ENCODE assay signal across 9 mouse cellular contexts in the genomic region with DNA sequence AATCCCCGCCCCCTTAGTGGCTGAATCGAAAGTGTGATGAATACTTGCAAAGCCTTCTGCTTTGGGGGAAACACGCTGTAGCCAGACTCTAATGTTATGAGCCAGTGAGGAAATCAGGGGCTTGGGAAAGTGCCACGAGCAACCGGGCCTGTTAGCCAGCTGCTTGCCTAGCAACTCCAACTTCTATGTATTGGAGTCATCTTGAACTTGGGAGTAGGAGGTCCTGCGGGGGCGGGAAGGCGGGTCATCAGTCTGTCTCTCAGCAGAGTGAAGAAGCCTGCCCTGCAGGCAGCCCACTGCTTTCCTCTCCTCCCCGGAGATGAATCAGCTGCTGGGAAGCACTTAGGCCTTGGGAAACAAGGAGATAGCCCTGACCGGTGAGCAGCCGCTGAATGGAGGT. TPM values are rescaled to one million over a fixed set of nuclear protein-coding genes. Genes with fewer than 3 reads are reported as not detected.
A peak's percentile ranks its signal among the peaks of the same experiment; 100 is the strongest.
DNase-seq lines count a peak whose midpoint lies in the region; ATAC-seq and TF ChIP-seq lines count a peak whose summit lies in the region.
"Had no signal": no experiment of that assay in that cellular context is flagged by ENCODE, and none has a peak within 500 bp of the region (broad histone marks: within the 10 kb centered on the region; RNA-seq: fewer than 3 reads in every experiment).

No protein-coding gene starts in this region.

- H3K27ac ChIP-seq in kidney, postnatal 0 days, result no peak overlapping the region
- no peak overlapping the region; the same call in 1 of the 2 replicates for H3K27ac ChIP-seq in layer of hippocampus, adult 2 months
- no peak overlapping the region for H3K27ac ChIP-seq in embryonic facial prominence, embryonic 10.5 days (replicated peaks)
- H3K27ac ChIP-seq: embryonic facial prominence, embryonic 15.5 days had no signal

- H3K9me3 ChIP-seq in kidney, postnatal 0 days (replicated peaks; ENCODE audit: low read length), result no peaks in the 10 kb centered on the region
- H3K9me3 ChIP-seq in embryonic facial prominence, embryonic 10.5 days, result no peaks in the 10 kb centered on the region
- H3K9me3 ChIP-seq: embryonic facial prominence, embryonic 15.5 days had no signal

- no peak overlapping the region for H3K4me2 ChIP-seq in kidney, postnatal 0 days (ENCODE audit: low read length)
- H3K4me2 ChIP-seq: embryonic facial prominence, embryonic 15.5 days had no signal

- H3K27me3 ChIP-seq in kidney, postnatal 0 days (ENCODE audit: insufficient read depth, low read length), result no peaks in the 10 kb centered on the region
- peaks cover 11% of the 10 kb centered on the region; the same call in 1 of the 2 replicates for H3K27me3 ChIP-seq in embryonic facial prominence, embryonic 10.5 days (replicated peaks; ENCODE audit: low read depth, poor library complexity, severe bottlenecking)
- H3K27me3 ChIP-seq: embryonic facial prominence, embryonic 15.5 days had no signal

- no peak; the same call in 1 of the 2 replicates for ATAC-seq in kidney, postnatal 0 days (replicated peaks; ENCODE audit: low FRiP score, low read depth)
- ATAC-seq in megakaryocyte, adult 5-6 weeks (ENCODE audit: poor library complexity, severe bottlenecking), result no peak

- H3K9ac ChIP-seq in kidney, postnatal 0 days (ENCODE audit: low read depth, low read length), result no peak overlapping the region
- H3K9ac ChIP-seq: embryonic facial prominence, embryonic 15.5 days had no signal

- H3K36me3 ChIP-seq in kidney, postnatal 0 days (ENCODE audit: insufficient read depth, low read length), result no peaks in the 10 kb centered on the region
- H3K36me3 ChIP-seq in embryonic facial prominence, embryonic 10.5 days (replicated peaks), result no peaks in the 10 kb centered on the region
- H3K36me3 ChIP-seq: embryonic facial prominence, embryonic 15.5 days had no signal

- H3K4me1 ChIP-seq in kidney, postnatal 0 days (replicated peaks; ENCODE audit: insufficient read depth, low read length), result peaks cover 8% of the 10 kb centered on the region; the same call in 1 of the 2 replicates
- H3K4me1 ChIP-seq in embryonic facial prominence, embryonic 10.5 days, result peaks cover 21% of the 10 kb centered on the region

- no peak overlapping the region for H3K4me3 ChIP-seq in kidney, postnatal 0 days (replicated peaks; ENCODE audit: low read depth, low read length)
- no peak overlapping the region for H3K4me3 ChIP-seq in layer of hippocampus, adult 2 months
- H3K4me3 ChIP-seq in embryonic facial prominence, embryonic 10.5 days, result no peak overlapping the region
- H3K4me3 ChIP-seq: embryonic facial prominence, embryonic 15.5 days had no signal

- peak; percentile 62 for DNase-seq in kidney, postnatal 0 days (ENCODE audit: low spot score)
- no peak for DNase-seq in kidney, adult 18-20 months
- DNase-seq in frontal cortex, postnatal 14 days (ENCODE audit: low spot score in 2 of 2), result peak; percentile 18 to 54
- DNase-seq in layer of hippocampus, adult 2 months (ENCODE audit: low spot score in 2 of 2), result peak; percentile 32 to 44
- DNase-seq in ovary, adult 18-20 months (ENCODE audit: low spot score), result peak; percentile 79
- DNase-seq in embryonic facial prominence, embryonic 10.5 days (ENCODE audit: low spot score), result no peak
- DNase-seq in retina, embryonic 14.5 days (ENCODE audit: low spot score), result no peak

- no peak for TF ChIP-seq CTCF in kidney, postnatal 0 days (IDR thresholded peaks at IDR 0.05; ENCODE audit: low read depth)
- TF ChIP-seq CTCF in layer of hippocampus, adult 2 months (conservative IDR thresholded peaks at IDR 0.05), result no peak

- 49% methylated on average over 11 of the region's 11 CpGs for WGBS in kidney, postnatal 0 days
- 65% methylated on average over 11 of the region's 11 CpGs for WGBS in embryonic facial prominence, embryonic 10.5 days

RNA-seq across cellular contexts. Expression of gene Fhdc1, which starts 42.1 kb away (rescaled TPM):
- polyA plus RNA-seq in kidney, postnatal 0 days (2015; fragmentation: Nextera tagmentation; extraction: Ambion mirVana), result 3.3 and 4.0 TPM in 2 replicates
- 1 to 10 TPM; 1.7 to 2.2 TPM for total RNA-seq in layer of hippocampus, adult 2 months (2021)
- 4.3 and 5.7 TPM in 2 replicates for polyA plus RNA-seq in embryonic facial prominence, embryonic 10.5 days (2016; fragmentation: Nextera tagmentation; extraction: Ambion mirVana)
- 0.09 and 0.32 TPM in 2 replicates for total RNA-seq in megakaryocyte, adult 5-6 weeks (2015)
- total RNA-seq in megakaryocyte, adult 5-6 weeks (2017), result 0.65 and 0.73 TPM in 2 replicates

Comparison
In these comparisons a context has a peak if more than half of its experiments do, and no peak if none do; other contexts are left out.
1. DNase-seq: peak in kidney, postnatal 0 days (single experiment), frontal cortex, postnatal 14 days (2 of 2), layer of hippocampus, adult 2 months (2 of 2) and ovary, adult 18-20 months (single experiment); none in kidney, adult 18-20 months (single experiment), embryonic facial prominence, embryonic 10.5 days (single experiment) and retina, embryonic 14.5 days (single experiment).